Mouse (Mus musculus): ENCODE results near the gene Nkx2-3. TPM values are rescaled to one million over a fixed set of nuclear protein-coding genes. Genes with fewer than 3 reads are reported as not detected.

Gene Nkx2-3
- polyA plus RNA-seq, 1 experiment from 2014 or later = not detected

DNA sequence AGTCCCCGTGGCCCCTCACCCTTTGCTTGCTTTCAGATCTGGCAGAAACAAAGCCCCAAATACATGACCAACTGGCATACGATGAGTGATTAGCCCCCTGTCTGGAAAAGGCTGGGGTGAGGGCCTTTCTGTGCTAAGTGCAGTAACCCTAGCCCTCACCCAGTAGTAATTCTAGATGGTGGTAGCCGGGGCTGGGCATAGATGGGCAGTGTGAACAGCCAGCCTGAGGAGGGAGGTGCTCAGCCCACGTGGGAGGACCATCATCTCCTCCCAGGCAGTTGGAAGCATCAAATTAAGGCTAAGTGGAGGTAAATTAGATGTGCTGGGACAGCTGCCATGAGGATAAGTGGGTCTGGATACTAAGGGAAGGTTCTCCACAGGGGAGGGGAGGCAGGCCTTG, 17.0 kb downstream of the Nkx2-3 start:
- no peak overlapping the region for H3K4me3 ChIP-seq
- H3K9me3 ChIP-seq = no peaks in the 10 kb centered on the region
- H3K4me2 ChIP-seq = no peak overlapping the region
- no peaks in the 10 kb centered on the region for H3K36me3 ChIP-seq
- WGBS = 37% methylated on average over 4 of the region's 4 CpGs
- no peak overlapping the region for H3K9ac ChIP-seq
- H3K27me3 ChIP-seq = peaks cover 18% of the 10 kb centered on the region
- no peaks in the 10 kb centered on the region for H3K4me1 ChIP-seq
- ATAC-seq (ENCODE audit: borderline replicate concordance, extremely low read depth, low FRiP score, low TSS enrichment) = no peak
- no peak overlapping the region for H3K27ac ChIP-seq

GRCm38 (mm10) chr19:43630466-43631251, 18.5 kb downstream of the Nkx2-3 start:
- Histone ChIP-seq H3K9me3 (no peaks in the 10 kb centered on the region), H3K27me3 (peaks cover 9% of the 10 kb centered on the region), H3K36me3 (no peaks in the 10 kb centered on the region), H3K27ac (no peak overlapping the region), H3K4me2 (no peak overlapping the region), H3K4me1 (no peaks in the 10 kb centered on the region), H3K9ac (no peak overlapping the region), H3K4me3 (no peak overlapping the region)
- peak; percentile 39; the same call in 1 of the 2 replicates for ATAC-seq (ENCODE audit: borderline replicate concordance, extremely low read depth, low FRiP score, low TSS enrichment)
- 29% methylated on average over 12 of the region's 12 CpGs for WGBS

GRCm38 (mm10) chr19:43641833-43642232, 29.7 kb downstream of the Nkx2-3 start:
- H3K27ac ChIP-seq = no peak overlapping the region
- no peak overlapping the region for H3K9ac ChIP-seq
- H3K4me2 ChIP-seq = no peak overlapping the region
- peaks cover 5% of the 10 kb centered on the region; the same call in 1 of the 2 replicates for H3K27me3 ChIP-seq
- no peak for ATAC-seq (ENCODE audit: borderline replicate concordance, extremely low read depth, low FRiP score, low TSS enrichment)
- WGBS = 46% methylated on average over 11 of the region's 11 CpGs
- no peaks in the 10 kb centered on the region for H3K4me1 ChIP-seq
- no peak overlapping the region for H3K4me3 ChIP-seq
- no peaks in the 10 kb centered on the region for H3K36me3 ChIP-seq
- H3K9me3 ChIP-seq = no peaks in the 10 kb centered on the region

DNA sequence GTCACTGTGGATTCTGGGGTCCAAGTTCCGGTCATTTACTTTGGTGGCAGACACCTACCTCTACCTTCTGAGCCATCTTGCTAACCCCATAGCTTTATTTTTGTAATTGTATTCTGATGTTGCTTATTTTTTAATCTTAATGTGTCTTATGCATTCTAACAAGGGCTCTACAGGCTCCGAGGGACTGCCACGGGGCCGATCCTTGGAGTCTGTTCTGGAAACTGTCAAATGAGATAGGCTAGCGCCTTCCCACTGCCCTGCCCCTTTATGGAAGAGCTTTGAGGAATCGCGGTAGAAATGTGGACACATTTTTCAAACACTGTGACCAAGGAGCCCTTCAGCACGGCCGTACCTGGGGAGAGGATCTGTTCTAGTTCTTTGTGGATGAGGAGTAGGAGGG, 30.7 kb downstream of the Nkx2-3 start:
- WGBS = 70% methylated on average over 9 of the region's 9 CpGs
- no peaks in the 10 kb centered on the region for H3K9me3 ChIP-seq
- no peak overlapping the region for H3K27ac ChIP-seq
- no peak overlapping the region for H3K4me2 ChIP-seq
- H3K9ac ChIP-seq = no peak overlapping the region
- no peaks in the 10 kb centered on the region for H3K4me1 ChIP-seq
- no peaks in the 10 kb centered on the region for H3K27me3 ChIP-seq
- H3K4me3 ChIP-seq = no peak overlapping the region
- ATAC-seq (ENCODE audit: borderline replicate concordance, extremely low read depth, low FRiP score, low TSS enrichment) = no peak
- H3K36me3 ChIP-seq = no peaks in the 10 kb centered on the region

DNA sequence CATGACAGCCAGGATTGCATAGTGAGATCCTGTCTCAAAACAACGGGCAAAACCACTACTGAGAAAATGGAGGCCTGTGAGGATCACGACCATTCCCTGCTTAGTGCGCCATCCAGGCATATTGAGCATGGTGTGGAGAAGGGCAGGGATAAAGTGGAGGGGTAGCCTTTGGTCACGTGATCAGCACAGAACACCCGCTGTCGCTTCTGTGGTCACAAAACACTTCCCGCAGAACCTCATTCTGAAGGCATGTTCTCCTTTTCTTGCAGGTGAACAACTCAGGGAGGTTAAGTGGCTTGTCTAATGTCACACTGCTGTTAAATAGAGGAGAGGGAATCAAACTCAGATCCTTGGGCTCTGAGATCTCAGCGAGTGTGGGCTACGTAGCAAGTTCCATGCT, 33.4 kb downstream of the Nkx2-3 start:
- no peak overlapping the region for H3K9ac ChIP-seq
- H3K4me3 ChIP-seq = no peak overlapping the region
- no peak overlapping the region for H3K27ac ChIP-seq
- no peak overlapping the region for H3K4me2 ChIP-seq
- H3K9me3 ChIP-seq = no peaks in the 10 kb centered on the region
- ATAC-seq (ENCODE audit: borderline replicate concordance, extremely low read depth, low FRiP score, low TSS enrichment) = no peak
- H3K36me3 ChIP-seq = no peaks in the 10 kb centered on the region
- H3K4me1 ChIP-seq = no peaks in the 10 kb centered on the region
- WGBS = 89% methylated on average over 9 of the region's 9 CpGs
- no peaks in the 10 kb centered on the region for H3K27me3 ChIP-seq

GRCm38 (mm10) chr19:43646852-43647251, 34.7 kb downstream of the Nkx2-3 start:
- H3K9me3 ChIP-seq = no peaks in the 10 kb centered on the region
- H3K4me3 ChIP-seq = no peak overlapping the region
- 28% methylated on average over 7 of the region's 7 CpGs for WGBS
- no peaks in the 10 kb centered on the region for H3K27me3 ChIP-seq
- no peak overlapping the region for H3K9ac ChIP-seq
- no peak overlapping the region for H3K27ac ChIP-seq
- H3K36me3 ChIP-seq = no peaks in the 10 kb centered on the region
- no peak for ATAC-seq (ENCODE audit: borderline replicate concordance, extremely low read depth, low FRiP score, low TSS enrichment)
- no peaks in the 10 kb centered on the region for H3K4me1 ChIP-seq
- no peak overlapping the region for H3K4me2 ChIP-seq

DNA sequence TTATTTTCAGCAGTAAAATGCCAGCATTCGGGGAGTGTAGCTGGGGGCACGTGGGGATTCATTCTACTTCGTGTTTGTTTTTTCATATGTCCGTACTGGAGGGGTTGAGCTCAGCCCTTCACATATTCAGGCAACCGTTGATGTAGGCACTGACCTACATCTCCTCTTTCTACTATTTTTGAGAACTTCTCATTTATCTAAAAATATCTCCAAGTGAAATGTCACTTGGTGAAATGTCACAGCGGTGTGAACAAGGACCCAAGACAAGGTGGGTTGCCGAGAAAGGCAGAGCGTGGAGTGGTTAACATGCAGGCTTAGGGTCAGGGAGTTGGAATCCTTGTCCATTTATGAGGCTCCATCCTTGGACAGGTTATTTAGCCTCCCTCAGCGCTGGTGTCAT, 35.1 kb downstream of the Nkx2-3 start:
- no peak overlapping the region for H3K27ac ChIP-seq
- WGBS = 72% methylated on average over 9 of the region's 9 CpGs
- H3K9ac ChIP-seq = no peak overlapping the region
- no peak for ATAC-seq (ENCODE audit: borderline replicate concordance, extremely low read depth, low FRiP score, low TSS enrichment)
- no peak overlapping the region for H3K4me3 ChIP-seq
- H3K36me3 ChIP-seq = no peaks in the 10 kb centered on the region
- H3K9me3 ChIP-seq = no peaks in the 10 kb centered on the region
- no peak overlapping the region for H3K4me2 ChIP-seq
- no peaks in the 10 kb centered on the region for H3K4me1 ChIP-seq
- no peaks in the 10 kb centered on the region for H3K27me3 ChIP-seq

DNA sequence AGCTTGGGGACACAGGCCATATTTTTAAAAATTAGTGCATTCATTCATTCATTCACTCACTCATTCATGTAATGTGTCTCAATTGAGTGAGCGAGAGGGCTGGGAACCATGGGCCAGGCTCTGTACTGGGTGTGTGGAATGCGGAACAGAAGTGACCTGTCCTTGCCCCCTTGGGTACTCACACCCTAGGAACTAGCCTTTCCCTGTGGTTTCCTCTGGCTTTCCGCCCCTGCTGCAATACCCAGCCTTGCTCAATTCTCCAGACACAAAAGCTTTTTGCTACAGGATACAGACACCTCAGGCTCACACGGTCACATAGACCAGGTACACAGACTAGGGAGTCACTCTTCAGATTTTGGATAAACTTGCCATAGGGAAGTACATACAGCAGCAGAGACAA, 36.2 kb downstream of the Nkx2-3 start:
- H3K4me2 ChIP-seq = no peak overlapping the region
- ATAC-seq (ENCODE audit: borderline replicate concordance, extremely low read depth, low FRiP score, low TSS enrichment) = no peak
- no peak overlapping the region for H3K4me3 ChIP-seq
- no peak overlapping the region for H3K27ac ChIP-seq
- no peaks in the 10 kb centered on the region for H3K9me3 ChIP-seq
- peaks cover 5% of the 10 kb centered on the region; the same call in 1 of the 2 replicates for H3K4me1 ChIP-seq
- H3K27me3 ChIP-seq = peaks cover 8% of the 10 kb centered on the region; the same call in 1 of the 2 replicates
- WGBS = 85% methylated on average over 4 of the region's 4 CpGs
- H3K9ac ChIP-seq = no peak overlapping the region
- no peaks in the 10 kb centered on the region for H3K36me3 ChIP-seq

DNA sequence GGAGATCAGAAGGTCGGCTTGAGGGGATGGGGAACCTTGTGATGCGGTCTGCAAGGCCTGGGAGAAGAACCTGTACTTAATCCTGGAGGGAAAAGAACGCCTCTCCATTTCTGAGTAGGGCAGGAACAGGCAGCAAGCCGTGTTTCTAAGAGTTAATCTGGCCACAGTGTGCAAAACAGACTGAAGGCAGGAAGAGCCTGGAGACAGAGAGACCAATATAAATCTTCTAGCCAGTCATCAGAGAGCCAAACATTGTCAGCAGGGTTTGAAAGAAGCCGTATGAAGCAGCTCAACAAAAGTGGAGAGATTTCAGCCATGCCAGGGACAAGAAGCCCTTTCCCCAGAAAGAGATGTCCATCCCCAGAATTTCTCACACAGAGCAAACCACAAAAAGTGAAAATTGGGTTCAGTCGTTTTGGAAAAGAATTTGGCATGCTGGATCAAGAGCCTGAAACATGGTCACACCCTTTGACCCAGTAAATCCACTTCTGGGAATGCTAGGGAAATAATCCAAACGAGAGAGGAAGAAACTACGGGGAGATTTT, 39.2 kb downstream of the Nkx2-3 start:
- H3K4me2 ChIP-seq = no peak overlapping the region
- peaks cover 15% of the 10 kb centered on the region; the same call in 1 of the 2 replicates for H3K27me3 ChIP-seq
- H3K27ac ChIP-seq = no peak overlapping the region
- no peaks in the 10 kb centered on the region for H3K9me3 ChIP-seq
- no peaks in the 10 kb centered on the region for H3K36me3 ChIP-seq
- no peak for ATAC-seq (ENCODE audit: borderline replicate concordance, extremely low read depth, low FRiP score, low TSS enrichment)
- H3K9ac ChIP-seq = no peak overlapping the region
- 43% methylated on average over 8 of the region's 8 CpGs for WGBS
- peaks cover 5% of the 10 kb centered on the region; the same call in 1 of the 2 replicates for H3K4me1 ChIP-seq
- no peak overlapping the region for H3K4me3 ChIP-seq

- H3K27me3 ChIP-seq = peaks cover 15% of the 10 kb centered on the region; the same call in 1 of the 2 replicates
- no peak for ATAC-seq (ENCODE audit: borderline replicate concordance, extremely low read depth, low FRiP score, low TSS enrichment)
- no peaks in the 10 kb centered on the region for H3K36me3 ChIP-seq
- no peaks in the 10 kb centered on the region for H3K9me3 ChIP-seq
- no peak overlapping the region for H3K9ac ChIP-seq
- peaks cover 5% of the 10 kb centered on the region; the same call in 1 of the 2 replicates for H3K4me1 ChIP-seq
- no peak overlapping the region for H3K4me2 ChIP-seq
- WGBS = 33% methylated on average over 11 of the region's 11 CpGs
- no peak overlapping the region for H3K4me3 ChIP-seq
- H3K27ac ChIP-seq = no peak overlapping the region
Measured at GRCm38 (mm10) chr19:43655735-43656492, 43.8 kb downstream of the Nkx2-3 start.

- H3K4me3 ChIP-seq = no peak overlapping the region
- no peaks in the 10 kb centered on the region for H3K9me3 ChIP-seq
- H3K27ac ChIP-seq = no peak overlapping the region
- H3K27me3 ChIP-seq = no peaks in the 10 kb centered on the region; the same call in 1 of the 2 replicates
- no peak overlapping the region for H3K4me2 ChIP-seq
- peaks cover 14% of the 10 kb centered on the region for H3K36me3 ChIP-seq
- no peaks in the 10 kb centered on the region for H3K4me1 ChIP-seq
- 68% methylated on average over 6 of the region's 6 CpGs for whole genome bisulfite sequencing
- ATAC-seq (ENCODE audit: borderline replicate concordance, extremely low read depth, low FRiP score, low TSS enrichment) = no peak
- no peak overlapping the region for H3K9ac ChIP-seq
Measured at GRCm38 (mm10) chr19:43659632-43660031, 47.5 kb downstream of the Nkx2-3 start.

DNA sequence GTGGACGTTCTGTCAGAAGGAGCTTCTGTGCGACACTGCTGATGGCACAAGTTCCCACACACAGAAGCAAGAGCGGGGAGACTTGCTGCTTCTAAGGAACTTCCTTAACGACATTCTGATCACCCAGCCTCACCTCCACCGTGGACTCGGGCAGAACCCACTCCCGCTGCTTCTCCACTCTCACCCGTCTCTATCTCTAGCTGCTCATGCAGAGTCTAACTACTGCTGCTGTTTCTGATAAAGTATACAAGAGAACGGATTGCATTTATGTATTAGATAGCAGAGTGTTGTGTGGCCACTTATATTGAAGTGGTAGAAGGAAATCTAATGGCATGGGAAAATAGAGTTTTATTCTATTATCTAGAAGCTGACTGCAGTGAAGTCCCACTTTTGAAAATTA, 48.6 kb downstream of the Nkx2-3 start:
- WGBS = 73% methylated on average over 9 of the region's 9 CpGs
- no peak overlapping the region for H3K27ac ChIP-seq
- no peak overlapping the region for H3K9ac ChIP-seq
- H3K9me3 ChIP-seq = no peaks in the 10 kb centered on the region
- no peak overlapping the region for H3K4me2 ChIP-seq
- H3K4me3 ChIP-seq = no peak overlapping the region
- H3K27me3 ChIP-seq = no peaks in the 10 kb centered on the region; the same call in 1 of the 2 replicates
- no peak for ATAC-seq (ENCODE audit: borderline replicate concordance, extremely low read depth, low FRiP score, low TSS enrichment)
- H3K36me3 ChIP-seq = peaks cover 18% of the 10 kb centered on the region
- H3K4me1 ChIP-seq = no peaks in the 10 kb centered on the region

Measured in lung, embryonic 15.5 days (tissue).